Mouse (Mus musculus) cerebellum, adult 2 months (tissue): Measurements from ENCODE around the gene Hkdc1. TPM values are rescaled to one million over a fixed set of nuclear protein-coding genes. Genes with fewer than 3 reads are reported as not detected.

Experiments used
- DNase-seq, 2 experiments: peaks; one replicate each; pipeline ENCODE4 v3.0.0; 2021
- H3K27ac ChIP-seq: fragments of 200-500 bp; 2 replicates; pipeline ENCODE4 v1.5.1; 2012; ENCODE audit warnings: low read length, control low read depth, inconsistent platforms; ENCODE audit not compliant: insufficient read depth
- H3K27me3 ChIP-seq: fragments of 200-500 bp; 2 replicates; pipeline ENCODE4 v1.6.1; 2012; ENCODE audit warnings: inconsistent platforms, mild to moderate bottlenecking, low read length, moderate library complexity; ENCODE audit not compliant: control insufficient read depth, insufficient read depth
- H3K4me1 ChIP-seq: fragments of 200-500 bp; 2 replicates; pipeline ENCODE4 v1.6.1; 2011; ENCODE audit warnings: low read length; ENCODE audit not compliant: control insufficient read depth, insufficient read depth
- H3K4me3 ChIP-seq: fragments of 200-500 bp; replicated peaks from 2 replicates; pipeline ENCODE3; 2011; ENCODE audit warnings: mild to moderate bottlenecking, low read depth, low read length, control low read depth; ENCODE audit not compliant: insufficient read depth
- CTCF ChIP-seq: fragments of 200-500 bp; IDR thresholded peaks from 2 replicates; pipeline ENCODE4 v1.5.1; 2011; ENCODE audit warnings: low read depth, mild to moderate bottlenecking, control low read depth, low read length, moderate library complexity, borderline replicate concordance; ENCODE audit not compliant: insufficient read depth
- POLR2A ChIP-seq: fragments of 200-500 bp; IDR thresholded peaks from 2 replicates; pipeline ENCODE4 v1.6.1; 2011; ENCODE audit warnings: low read length, control low read depth, borderline replicate concordance; ENCODE audit not compliant: insufficient read depth
- whole genome bisulfite sequencing: fragments of 180-500 bp; shearing (Covaris S2); methylation state at CpG from one replicate; pipeline ENCODE4 v1.1.7; 2018; 5-methylcytosine and 5-hydroxymethylcytosine counted together
- polyA plus RNA-seq: library from polyadenylated mRNA; depleted of rRNA; stranded (reverse); fragments of >200 nt; gene quantifications from 2 replicates; pipeline ENCODE4 v1.2.3, GENCODE M21; 2012; rRNA removed

Hkdc1 gene
- polyA plus RNA-seq, 1 experiment, result 1.7 TPM

- WGBS, result 62% methylated on average over 20 of the region's 20 CpGs
- TF ChIP-seq POLR2A, result no peak
- no peak for TF ChIP-seq CTCF
- DNase-seq, result peak in 1 of 2 experiments; percentile 11
- peaks cover 54% of the 10 kb centered on the region for H3K4me1 ChIP-seq
- H3K27ac ChIP-seq, result no peak overlapping the region
- H3K4me3 ChIP-seq, result no peak overlapping the region
- no peaks in the 10 kb centered on the region for H3K27me3 ChIP-seq
Observed at GRCm38 (mm10) chr10:62334686-62335422, 87.4 kb downstream of the Hkdc1 start.

GRCm38 (mm10) chr10:62333269-62333668, 89.0 kb downstream of the Hkdc1 start:
- peak in 1 of 2 experiments; percentile 37 for DNase-seq
- Histone ChIP-seq H3K4me1 (peaks cover 53% of the 10 kb centered on the region), H3K27me3 (no peaks in the 10 kb centered on the region), H3K4me3 (no peak overlapping the region), H3K27ac (peak overlapping the region; percentile 77; the same call in 1 of the 2 replicates)
- 50% methylated on average over 14 of the region's 14 CpGs for WGBS
- no peak for TF ChIP-seq CTCF
- no peak for TF ChIP-seq POLR2A

Other genes with a start within 250 kb of the Hkdc1 start
- gene Tspan15, start 191.2 kb downstream of the Hkdc1 start, polyA plus RNA-seq, result 51.2 and 55.0 TPM in 2 replicates
- 0.07 TPM in 1 of 2 replicates, not detected in the other for gene Tacr2, start 170.1 kb downstream of the Hkdc1 start, polyA plus RNA-seq
- gene Hk1, start 42.6 kb downstream of the Hkdc1 start, polyA plus RNA-seq, result 206 and 213 TPM in 2 replicates
- gene 4930507D05Rik, start 27.0 kb upstream of the Hkdc1 start, polyA plus RNA-seq, result 0.49 and 0.70 TPM in 2 replicates
- gene Supv3l1, start 27.2 kb upstream of the Hkdc1 start, polyA plus RNA-seq, result 37.3 TPM in 2 replicates
- 37.1 and 39.2 TPM in 2 replicates for gene Vps26a, start 64.3 kb upstream of the Hkdc1 start, polyA plus RNA-seq
- gene Srgn, start 105.0 kb upstream of the Hkdc1 start, polyA plus RNA-seq, result 11.2 and 11.3 TPM in 2 replicates
- 124 and 125 TPM in 2 replicates for gene Kif1bp, start 156.0 kb upstream of the Hkdc1 start, polyA plus RNA-seq
- 18.2 and 19.9 TPM in 2 replicates for gene Ddx21, start 179.8 kb upstream of the Hkdc1 start, polyA plus RNA-seq
- 66.8 and 66.9 TPM in 2 replicates for gene Ddx50, start 228.7 kb upstream of the Hkdc1 start, polyA plus RNA-seq